Mouse (Mus musculus): Measurements from ENCODE around the gene Gm20850. TPM values are rescaled to one million over a fixed set of nuclear protein-coding genes. Genes with fewer than 3 reads are reported as not detected.

The Gm20850 gene
- not detected in 2 replicates for polyA plus RNA-seq (2012; rRNA removed)

DNA sequence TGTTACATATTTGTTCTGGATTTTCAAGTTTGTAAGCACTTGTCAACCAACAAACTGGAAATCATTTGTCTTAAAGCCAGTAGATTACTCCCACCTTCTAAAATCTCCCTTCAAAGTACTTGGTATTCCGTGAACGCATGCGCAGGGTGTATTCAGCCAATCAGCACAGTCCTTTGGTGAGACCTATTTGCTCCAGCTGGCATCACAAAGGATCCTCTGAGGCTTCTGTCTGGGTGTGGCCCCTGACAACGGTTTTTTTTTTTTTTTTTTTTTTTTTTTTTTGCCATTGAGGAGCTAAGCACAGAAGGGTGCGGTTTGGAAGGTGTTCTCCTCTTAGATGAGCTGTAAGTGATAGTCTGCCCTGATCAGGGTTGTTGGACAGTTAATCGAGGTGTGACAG is at the start of gene Gm20850:
TSS of gene Gm20850 (plus strand) at position 301 of the 400 bp plus-strand sequence.

Data from liver, embryonic 14 days (tissue).